Mouse (Mus musculus): ENCODE results near the gene Tuba3a.

Tuba3a gene

GRCm38 (mm10) chr6:125285890-125286289 lies at the start of gene Tuba3a:
Gene Tuba3a (minus strand): TSS chr6:125286042.
- DNase-seq (ENCODE audit: low spot score) = no peak

GRCm38 (mm10) chr6:125334356-125334755 lies 48.5 kb upstream of the Tuba3a start:
- DNase-seq (ENCODE audit: low spot score) = no peak

- DNase-seq (ENCODE audit: low spot score) = no peak
These were observed 47.5 kb upstream of the Tuba3a start for GRCm38 (mm10) chr6:125333112-125333899.

- no peak for DNase-seq (ENCODE audit: low spot score)
These were observed 44.9 kb upstream of the Tuba3a start for GRCm38 (mm10) chr6:125330626-125331326.

GRCm38 (mm10) chr6:125328243-125328642 lies 42.4 kb upstream of the Tuba3a start:
- DNase-seq (ENCODE audit: low spot score) = peak; percentile 10

GRCm38 (mm10) chr6:125325337-125325736 lies 39.5 kb upstream of the Tuba3a start:
- DNase-seq (ENCODE audit: low spot score) = no peak

GRCm38 (mm10) chr6:125323547-125323946 lies 37.7 kb upstream of the Tuba3a start:
- DNase-seq (ENCODE audit: low spot score) = no peak

GRCm38 (mm10) chr6:125322794-125323193 lies 37.0 kb upstream of the Tuba3a start:
- DNase-seq (ENCODE audit: low spot score) = no peak

GRCm38 (mm10) chr6:125321114-125321855 lies 35.4 kb upstream of the Tuba3a start:
- no peak for DNase-seq (ENCODE audit: low spot score)

GRCm38 (mm10) chr6:125320323-125320722 lies 34.5 kb upstream of the Tuba3a start, which contains the start of gene Scnn1a:
Gene Scnn1a (plus strand): TSS chr6:125320659.
- DNase-seq (ENCODE audit: low spot score) = no peak

GRCm38 (mm10) chr6:125319919-125320296 lies 34.1 kb upstream of the Tuba3a start:
- DNase-seq (ENCODE audit: low spot score) = no peak

GRCm38 (mm10) chr6:125318981-125319918 lies 33.4 kb upstream of the Tuba3a start:
- DNase-seq (ENCODE audit: low spot score) = no peak

GRCm38 (mm10) chr6:125317077-125317476 lies 31.2 kb upstream of the Tuba3a start:
- DNase-seq (ENCODE audit: low spot score) = no peak

GRCm38 (mm10) chr6:125314746-125315145 lies 28.9 kb upstream of the Tuba3a start:
- no peak for DNase-seq (ENCODE audit: low spot score)

GRCm38 (mm10) chr6:125314231-125314563 lies 28.4 kb upstream of the Tuba3a start:
- no peak for DNase-seq (ENCODE audit: low spot score)

GRCm38 (mm10) chr6:125313546-125314230 lies 27.8 kb upstream of the Tuba3a start, which contains the start of gene Ltbr:
Gene Ltbr (minus strand): TSS chr6:125313885.
- no peak for DNase-seq (ENCODE audit: low spot score)

- no peak for DNase-seq (ENCODE audit: low spot score)
These were observed 26.9 kb upstream of the Tuba3a start for GRCm38 (mm10) chr6:125312581-125313355.

- no peak for DNase-seq (ENCODE audit: low spot score)
These were observed 26.3 kb upstream of the Tuba3a start for GRCm38 (mm10) chr6:125312171-125312570.

- no peak for DNase-seq (ENCODE audit: low spot score)
These were observed 23.6 kb upstream of the Tuba3a start for GRCm38 (mm10) chr6:125309406-125309805.

- DNase-seq (ENCODE audit: low spot score) = no peak
These were observed 23.1 kb upstream of the Tuba3a start for GRCm38 (mm10) chr6:125308921-125309320.
